Mouse (Mus musculus) thymus, postnatal 0 days (tissue): ENCODE data around the gene Kremen2. TPM values are rescaled to one million over a fixed set of nuclear protein-coding genes. Genes with fewer than 3 reads are reported as not detected.
A peak's percentile ranks its signal among the peaks of the same experiment; 100 is the strongest.

Source experiments
- DNase-seq: peaks from one replicate; pipeline ENCODE4 v3.0.0-alpha.2; 2015; ENCODE audit warnings: low spot score
- polyA plus RNA-seq: library from polyadenylated mRNA; unstranded; fragments of >200 nt; fragmentation: Nextera tagmentation; extraction: Ambion mirVana; gene quantifications from 2 replicates; pipeline ENCODE4 v1.2.1, GENCODE M21; 2015

Kremen2 gene
- polyA plus RNA-seq, 1 experiment from 2014 or later: 7.2 TPM

GRCm38 (mm10) chr17:23737493-23738445 is 7.9 kb downstream of the Kremen2 start:
- DNase-seq: no peak

- DNase-seq: no peak
Measured at GRCm38 (mm10) chr17:23734341-23734740, 11.3 kb downstream of the Kremen2 start.

DNA sequence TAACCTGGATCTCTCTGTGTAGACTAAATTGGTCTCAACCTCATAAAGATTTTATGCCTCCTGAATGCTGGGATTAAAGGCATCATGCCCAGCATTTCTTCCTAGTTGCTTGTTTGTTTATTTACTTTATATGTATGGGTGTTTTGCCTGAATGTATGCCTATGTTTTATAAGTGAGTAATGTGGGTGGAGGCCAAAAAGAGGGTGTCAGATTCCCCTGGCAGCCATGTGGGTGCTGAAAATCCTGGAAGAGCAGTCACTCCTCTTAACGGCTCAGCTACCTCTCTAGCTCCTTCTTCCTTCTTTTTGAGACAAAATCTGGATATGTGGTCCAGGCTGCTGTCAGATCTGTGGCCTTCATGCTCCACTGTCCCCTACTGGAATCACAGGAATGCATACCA is 15.2 kb downstream of the Kremen2 start:
- DNase-seq: no peak

GRCm38 (mm10) chr17:23726758-23727142 is 18.9 kb downstream of the Kremen2 start:
- DNase-seq: no peak

GRCm38 (mm10) chr17:23725999-23726757 is 19.5 kb downstream of the Kremen2 start, which contains the start of gene Pkmyt1:
Pkmyt1 (plus strand) TSS chr17:23726336.
- peak; percentile 96 for DNase-seq

GRCm38 (mm10) chr17:23725477-23725876 is 20.2 kb downstream of the Kremen2 start:
- DNase-seq: no peak

- DNase-seq: no peak
Measured at GRCm38 (mm10) chr17:23722376-23723125, 23.1 kb downstream of the Kremen2 start, which contains the start of gene 1520401A03Rik. 1520401A03Rik (minus strand) TSS chr17:23722783.

DNA sequence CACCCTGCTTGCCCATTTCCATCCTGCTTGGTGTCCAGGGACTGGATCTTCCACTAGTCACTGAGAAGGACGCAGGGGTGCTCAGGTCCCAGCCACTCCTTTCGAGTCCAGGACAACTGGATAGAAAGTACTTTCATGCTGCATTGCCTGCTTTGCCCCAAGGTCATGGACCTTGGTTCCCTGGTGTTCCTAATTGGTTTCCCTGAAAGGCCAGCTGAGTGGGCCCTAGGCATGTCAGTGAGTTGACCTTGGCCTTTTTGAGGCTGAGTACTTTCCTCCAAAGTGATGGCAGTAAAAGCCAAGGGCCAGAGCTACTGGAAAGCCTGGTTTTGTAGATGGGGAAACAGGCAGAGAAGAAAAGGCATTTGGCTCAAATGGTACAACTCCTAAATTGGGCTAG is 23.7 kb downstream of the Kremen2 start:
- DNase-seq: no peak

GRCm38 (mm10) chr17:23719455-23719854 is 26.2 kb downstream of the Kremen2 start:
- no peak for DNase-seq

- no peak for DNase-seq
Measured at GRCm38 (mm10) chr17:23717003-23717402, 28.6 kb downstream of the Kremen2 start.

DNA sequence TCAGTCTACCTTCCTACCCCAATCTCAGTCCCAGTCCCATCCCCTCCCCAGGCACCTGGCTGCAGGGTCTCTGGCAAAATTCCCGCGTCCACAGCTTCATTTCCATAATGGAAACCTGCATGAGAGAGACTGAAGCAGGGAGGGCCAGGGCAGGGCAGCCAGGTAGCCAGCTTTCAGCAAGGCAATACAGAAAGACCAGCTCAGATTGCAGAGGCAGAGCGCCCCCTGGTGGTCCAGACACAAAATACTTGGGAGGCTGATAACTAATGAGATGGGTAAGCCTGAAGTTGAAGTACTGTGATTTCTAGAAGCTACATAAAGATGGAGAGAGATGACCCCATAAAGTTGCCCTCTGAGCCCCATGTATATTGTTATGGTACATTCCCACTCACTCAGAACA is 39.4 kb downstream of the Kremen2 start:
- peak; percentile 69 for DNase-seq

GRCm38 (mm10) chr17:23705525-23706104 is 40.0 kb downstream of the Kremen2 start:
- no peak for DNase-seq

- DNase-seq: no peak
Measured at GRCm38 (mm10) chr17:23704741-23705140, 40.9 kb downstream of the Kremen2 start.

DNA sequence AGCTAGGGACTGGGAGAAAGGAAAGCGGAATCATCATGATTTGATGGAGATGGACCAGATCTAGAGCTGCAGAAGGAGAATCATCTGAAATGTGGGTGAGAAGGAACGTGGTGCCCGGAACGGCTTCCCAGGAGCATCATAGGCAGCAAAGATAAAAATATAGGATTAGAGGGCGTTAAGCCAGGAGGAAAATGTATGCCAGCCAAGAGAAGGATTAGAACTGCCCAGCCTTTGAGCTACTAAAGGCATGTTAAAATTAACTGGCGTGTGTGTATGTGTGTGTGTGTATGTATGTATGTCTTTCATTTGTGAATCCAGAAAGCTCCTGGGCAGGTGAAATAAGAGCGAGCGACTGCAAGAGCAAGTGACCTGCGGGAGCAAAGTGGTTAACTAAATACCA is 42.3 kb downstream of the Kremen2 start:
- DNase-seq: no peak

- DNase-seq: peak; percentile 71
Measured at GRCm38 (mm10) chr17:23700079-23700478, 45.6 kb downstream of the Kremen2 start.

DNA sequence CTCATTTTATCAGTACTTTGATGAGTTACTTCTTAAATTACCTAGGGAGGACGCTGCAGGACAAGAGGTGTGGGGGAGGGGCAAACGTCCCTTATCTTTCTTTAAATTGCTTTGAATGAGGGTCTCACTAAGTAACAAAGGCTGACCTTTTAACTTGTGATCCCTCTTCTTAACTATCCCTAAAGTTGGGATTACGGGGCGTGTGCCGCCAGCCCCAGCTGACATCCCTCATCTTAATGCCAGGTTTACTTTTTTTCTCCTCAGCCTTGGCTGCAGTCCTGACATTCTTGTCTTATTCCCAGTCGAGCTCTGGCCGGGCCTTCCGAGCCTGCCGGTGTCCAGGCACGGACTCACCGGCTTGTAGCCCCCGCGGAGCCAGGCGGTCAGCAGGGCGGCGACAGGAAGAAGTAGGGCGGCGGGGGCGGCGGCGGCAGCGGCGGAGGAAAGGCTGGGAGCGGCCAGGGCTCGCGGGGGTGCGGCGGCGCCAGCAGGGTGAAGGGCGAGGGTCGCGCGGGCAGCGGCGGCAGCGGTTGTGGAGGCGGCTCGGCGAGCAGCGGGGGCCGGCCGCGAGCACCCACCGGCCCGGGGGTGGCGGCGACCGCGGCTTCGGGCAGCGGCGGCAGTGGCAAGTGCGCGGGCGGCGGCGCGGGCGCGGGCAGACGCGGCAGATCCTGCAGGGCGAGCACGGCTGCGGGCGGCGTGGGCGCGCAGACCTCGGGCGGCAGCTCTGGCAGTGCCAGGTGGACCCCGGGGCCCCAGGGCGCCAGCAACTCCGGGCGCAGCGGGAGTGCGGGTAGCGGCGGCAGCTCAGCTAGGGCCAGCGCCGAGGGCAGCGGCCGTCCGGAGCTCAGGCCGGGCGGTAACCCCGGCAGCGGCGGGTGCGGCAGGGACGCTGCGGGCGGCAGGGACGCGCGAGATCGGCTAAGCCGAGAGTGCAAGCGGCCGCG is 46.2 kb downstream of the Kremen2 start:
- no peak for DNase-seq

DNA sequence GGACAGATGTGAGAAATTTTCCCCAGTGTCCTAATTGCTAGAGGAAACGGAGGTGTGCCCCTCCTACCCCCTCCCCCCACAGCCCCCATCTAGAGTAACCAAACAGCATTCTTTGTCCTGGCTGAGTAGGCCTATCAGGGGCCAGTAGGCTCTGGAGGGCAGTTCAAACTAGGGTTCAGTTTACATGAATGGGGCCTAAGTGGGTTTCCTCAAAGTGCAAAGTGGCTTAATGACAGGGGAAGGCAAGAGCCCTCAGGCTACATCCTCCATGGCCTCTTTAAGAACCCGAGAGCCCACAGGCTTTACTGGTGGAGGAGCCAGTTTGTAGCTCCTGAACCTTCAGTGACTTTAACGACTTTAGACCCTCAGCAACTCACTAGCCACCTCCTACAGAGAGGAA is 49.8 kb downstream of the Kremen2 start:
- DNase-seq: no peak

- no peak for DNase-seq
Measured at GRCm38 (mm10) chr17:23694491-23694890, 51.1 kb downstream of the Kremen2 start.
